Mouse (Mus musculus) brain, embryonic 14.5 days (tissue): Measurements from ENCODE around the gene Zswim2. TPM values are rescaled to one million over a fixed set of nuclear protein-coding genes. Genes with fewer than 3 reads are reported as not detected.
A peak's percentile ranks its signal among the peaks of the same experiment; 100 is the strongest.
"Not testable (repeated sequence)": the region's sequence is repeated elsewhere in the genome, so short reads cannot be mapped to it uniquely, and the experiment has no call there.

Experiments
- DNase-seq: peaks from one replicate; pipeline ENCODE4 v3.0.0-alpha.2; 2011; ENCODE audit warnings: low read depth
- CTCF ChIP-seq: fragments of 200-500 bp; IDR thresholded peaks from 2 replicates; pipeline ENCODE4 v1.5.1; 2012; ENCODE audit warnings: inconsistent platforms, mild to moderate bottlenecking, moderate library complexity, borderline replicate concordance; ENCODE audit not compliant: insufficient read depth, insufficient read length; ENCODE audit errors: extremely low read depth
- POLR2A ChIP-seq: fragments of 200-500 bp; IDR thresholded peaks from 2 replicates; pipeline ENCODE4 v1.6.1; 2012; ENCODE audit warnings: mild to moderate bottlenecking, inconsistent platforms, borderline replicate concordance; ENCODE audit not compliant: poor library complexity, insufficient read depth, insufficient read length, severe bottlenecking; ENCODE audit errors: extremely low read depth
- polyA plus RNA-seq: library from polyadenylated mRNA; depleted of rRNA; stranded (reverse); fragments of >200 nt; gene quantifications from 2 replicates; pipeline ENCODE4 v1.2.3, GENCODE M21; 2012; rRNA removed

Gene Zswim2
- polyA plus RNA-seq = not detected in 2 replicates

- TF ChIP-seq CTCF (peak; percentile 2; the same call in 1 of the 2 replicates), POLR2A (no peak)
- DNase-seq = peak; percentile 95
Observed at GRCm38 (mm10) chr2:83940931-83941361, at the start of gene Zswim2. Gene Zswim2, minus strand, starts transcription at chr2:83941228.

GRCm38 (mm10) chr2:83990253-83990652 lies 49.2 kb upstream of the Zswim2 start, which contains the start of gene Gm13691:
Gene Gm13691, plus strand, starts transcription at chr2:83990553.
- DNase-seq = not testable (repeated sequence)

GRCm38 (mm10) chr2:83984443-83984842 lies 43.4 kb upstream of the Zswim2 start, which contains the start of gene Gm13697:
Gene Gm13697, plus strand, starts transcription at chr2:83984743.
- DNase-seq = not testable (repeated sequence)

- not testable (repeated sequence) for DNase-seq
Observed at GRCm38 (mm10) chr2:83978633-83979032, 37.6 kb upstream of the Zswim2 start, which contains the start of gene Gm13694. Gene Gm13694, plus strand, starts transcription at chr2:83978933.

- DNase-seq = not testable (repeated sequence)
Observed at GRCm38 (mm10) chr2:83972823-83973222, 31.8 kb upstream of the Zswim2 start, which contains the start of gene Gm13696. Gene Gm13696, plus strand, starts transcription at chr2:83973123.

GRCm38 (mm10) chr2:83967013-83967412 lies 26.0 kb upstream of the Zswim2 start, which contains the start of gene Gm13695:
Gene Gm13695, plus strand, starts transcription at chr2:83967313.
- DNase-seq = not testable (repeated sequence)

- not testable (repeated sequence) for DNase-seq
Observed at GRCm38 (mm10) chr2:83961203-83961602, 20.2 kb upstream of the Zswim2 start, which contains the start of gene Gm13693. Gene Gm13693, plus strand, starts transcription at chr2:83961503.

GRCm38 (mm10) chr2:83955393-83955792 lies 14.4 kb upstream of the Zswim2 start, which contains the start of gene Gm13698:
Gene Gm13698, plus strand, starts transcription at chr2:83955693.
- DNase-seq = not testable (repeated sequence)

GRCm38 (mm10) chr2:83941792-83942191 lies 764 bp upstream of the Zswim2 start:
- no peak for DNase-seq
- TF ChIP-seq POLR2A (no peak), CTCF (no peak)

- no peak for DNase-seq
- TF ChIP-seq POLR2A (no peak), CTCF (no peak)
Observed at GRCm38 (mm10) chr2:83941378-83941777, 350 bp upstream of the Zswim2 start.

- TF ChIP-seq CTCF (no peak), POLR2A (no peak)
- no peak for DNase-seq
Observed at GRCm38 (mm10) chr2:83929478-83930088, 11.4 kb downstream of the Zswim2 start.

GRCm38 (mm10) chr2:83901896-83902540 lies 39.0 kb downstream of the Zswim2 start:
- TF ChIP-seq POLR2A (no peak), CTCF (no peak)
- DNase-seq = no peak

GRCm38 (mm10) chr2:83893701-83894100 lies 47.3 kb downstream of the Zswim2 start:
- no peak for DNase-seq
- TF ChIP-seq CTCF (no peak), POLR2A (no peak)

- no peak for TF ChIP-seq CTCF
- TF ChIP-seq POLR2A = no peak
- no peak for DNase-seq
Observed at GRCm38 (mm10) chr2:83883850-83884420, 57.1 kb downstream of the Zswim2 start.

Other genes starting within 250 kb of the Zswim2 start
- gene Itgav, start 216.8 kb downstream of the Zswim2 start, polyA plus RNA-seq = 10.0 and 17.6 TPM in 2 replicates
- 37.4 and 49.8 TPM in 2 replicates for gene Fam171b, start 128.6 kb downstream of the Zswim2 start, polyA plus RNA-seq
- not detected in 2 replicates for gene Gm13698, start 14.5 kb upstream of the Zswim2 start, polyA plus RNA-seq
- gene Gm13693, start 20.3 kb upstream of the Zswim2 start, polyA plus RNA-seq = not detected in 2 replicates
- gene Gm13695, start 26.1 kb upstream of the Zswim2 start, polyA plus RNA-seq = not detected in 2 replicates
- not detected in 2 replicates for gene Gm13696, start 31.9 kb upstream of the Zswim2 start, polyA plus RNA-seq
- gene Gm13694, start 37.7 kb upstream of the Zswim2 start, polyA plus RNA-seq = not detected in 2 replicates
- not detected in 2 replicates for gene Gm13697, start 43.5 kb upstream of the Zswim2 start, polyA plus RNA-seq
- gene Gm13691, start 49.3 kb upstream of the Zswim2 start, polyA plus RNA-seq = not detected in 2 replicates